Mouse (Mus musculus): ENCODE results near the gene Hoxc9.

GRCm38 (mm10) chr15:102984521-102984920 is 8.3 kb downstream of the Hoxc9 start:
- TF ChIP-seq CTCF (IDR thresholded peaks at IDR 0.05; ENCODE audit: insufficient read depth, low read length), result no peak
- TF ChIP-seq POLR2A (IDR thresholded peaks at IDR 0.05; ENCODE audit: borderline replicate concordance, extremely low read depth, low read depth, low read length), result no peak
